Mouse (Mus musculus) urinary bladder, postnatal 25 days (tissue): ENCODE measurements around the gene Dnajc4.

Source experiments
- DNase-seq: peaks from one replicate; pipeline ENCODE4 v3.0.0; 2022; ENCODE audit warnings: low spot score

The Dnajc4 gene

DNA sequence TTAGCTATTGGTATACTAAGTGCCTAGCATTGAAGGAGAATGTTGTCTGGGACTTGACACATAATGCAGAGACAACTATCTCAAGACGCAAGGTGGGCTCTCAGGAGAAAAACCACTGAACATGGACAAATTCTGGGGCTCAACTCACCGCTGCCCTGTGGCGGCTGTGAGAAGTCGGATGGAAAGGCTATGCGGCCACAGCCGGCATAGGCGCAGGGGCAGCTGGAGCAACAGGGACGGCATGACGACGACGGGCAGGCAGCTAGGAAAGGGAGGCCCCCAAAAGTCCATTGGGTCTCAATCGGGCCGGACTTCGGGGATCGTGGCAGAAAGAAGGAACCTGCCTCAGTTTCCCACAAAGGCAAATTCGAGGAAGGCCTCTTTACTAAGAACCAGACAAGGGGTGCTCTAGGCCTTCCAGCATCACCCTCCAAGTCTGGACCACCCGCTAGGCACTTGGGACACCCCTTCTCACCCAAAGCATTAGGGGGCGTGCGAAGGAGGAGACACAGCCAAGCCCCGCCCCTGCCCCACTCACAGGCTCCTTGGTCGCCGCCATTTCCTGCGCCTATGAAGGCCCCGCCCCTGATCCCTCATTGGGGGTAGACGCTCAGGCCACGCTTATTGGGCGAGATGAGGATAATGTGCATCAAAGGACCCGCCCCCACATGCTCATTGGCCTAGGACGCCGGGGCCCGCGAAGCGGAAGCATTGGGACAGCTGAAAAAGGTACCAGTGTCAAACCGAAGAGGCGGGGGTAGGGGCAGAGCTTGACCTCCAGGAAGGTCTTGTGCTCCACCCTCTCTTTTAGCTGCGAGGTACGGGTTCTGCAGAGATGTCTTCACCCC, at the start of gene Dnajc4:
Dnajc4 (minus strand) TSS at position 562 of the 848 bp plus-strand sequence.
- DNase-seq, result peak; percentile 91

DNA sequence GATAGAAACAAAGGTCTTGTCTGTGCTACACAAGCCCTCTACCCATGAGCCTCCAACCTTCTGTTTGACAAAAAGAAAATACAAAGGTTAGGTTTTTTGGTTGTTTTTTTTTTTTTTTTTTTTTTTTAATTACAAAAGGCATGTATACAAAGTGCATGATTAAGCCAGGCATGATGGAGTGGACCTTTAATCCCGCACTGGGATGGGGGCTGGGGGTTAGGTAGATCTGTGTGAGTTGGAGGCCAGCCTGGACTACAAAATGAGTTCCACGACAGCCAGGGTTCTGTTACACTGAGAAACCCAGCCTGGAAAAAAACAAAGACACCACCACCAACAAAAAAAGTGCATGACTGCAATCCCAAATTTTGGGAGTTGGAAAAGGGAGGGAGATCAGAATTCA, 48.8 kb upstream of the Dnajc4 start:
- DNase-seq, result no peak

DNA sequence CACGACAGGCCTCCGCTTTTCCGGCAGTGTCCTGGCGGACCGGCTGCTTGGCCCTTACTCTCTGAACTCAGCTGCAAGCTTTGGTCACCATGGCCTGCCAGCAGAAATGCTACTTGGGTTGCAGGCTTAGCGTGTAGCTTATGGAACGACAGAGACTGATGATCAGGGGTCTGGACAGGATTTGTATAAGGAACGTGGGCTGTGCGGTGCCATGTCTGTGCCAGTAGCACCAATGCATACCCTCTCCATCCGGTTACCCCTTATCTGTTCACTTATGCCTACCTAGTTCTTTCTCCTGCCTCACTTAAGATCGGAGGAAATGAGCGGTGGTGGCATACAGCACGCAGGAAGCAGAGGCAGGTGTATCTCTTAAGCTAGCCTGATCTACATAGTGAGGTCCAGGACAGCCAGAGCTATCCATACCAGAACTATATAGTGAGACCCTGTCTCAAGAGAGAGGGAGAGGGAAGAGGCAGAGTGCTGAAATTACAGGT, 48.3 kb upstream of the Dnajc4 start:
- no peak for DNase-seq

DNA sequence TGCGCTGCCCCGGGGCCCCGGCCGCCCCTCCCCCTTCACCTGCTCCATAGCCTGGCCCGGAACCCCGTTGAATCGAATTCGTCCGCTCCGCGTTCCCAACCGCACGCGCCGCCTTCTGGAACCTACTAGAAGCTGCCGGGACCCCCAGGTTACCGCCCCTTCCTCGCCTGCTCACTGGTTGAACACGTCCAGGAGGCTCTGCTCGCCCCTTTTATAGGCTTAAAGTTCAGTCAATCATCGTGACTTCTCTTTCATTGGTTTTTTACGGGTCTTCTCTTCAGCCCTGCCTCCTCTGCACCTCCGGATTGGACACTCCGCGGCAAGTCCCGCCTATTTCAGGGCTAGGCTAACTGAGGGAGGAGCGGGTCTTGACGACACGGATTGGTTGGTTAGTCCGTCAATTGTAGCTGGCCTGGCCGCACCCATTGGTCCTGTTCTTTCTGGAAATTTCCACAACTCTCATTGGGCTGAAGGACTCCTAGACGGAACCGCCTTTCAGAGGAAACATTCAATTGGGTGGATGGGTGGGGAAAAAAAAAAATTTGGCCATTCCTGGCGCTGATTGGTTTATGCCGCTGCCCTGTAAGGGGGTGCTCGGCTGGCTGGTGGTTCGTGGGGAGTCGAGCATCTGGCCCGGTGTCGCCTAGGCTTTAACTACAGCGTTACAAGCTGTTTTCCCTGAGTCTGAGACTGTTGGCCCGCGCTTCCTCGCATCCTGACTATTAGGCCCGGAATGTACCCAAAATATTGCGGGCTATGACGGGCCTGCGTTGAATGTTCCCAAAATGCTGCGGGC, 47.7 kb upstream of the Dnajc4 start, which contains the start of gene Stip1:
Stip1 (minus strand) TSS at position 127 of the 796 bp plus-strand sequence.
- peak; percentile 94 for DNase-seq

DNA sequence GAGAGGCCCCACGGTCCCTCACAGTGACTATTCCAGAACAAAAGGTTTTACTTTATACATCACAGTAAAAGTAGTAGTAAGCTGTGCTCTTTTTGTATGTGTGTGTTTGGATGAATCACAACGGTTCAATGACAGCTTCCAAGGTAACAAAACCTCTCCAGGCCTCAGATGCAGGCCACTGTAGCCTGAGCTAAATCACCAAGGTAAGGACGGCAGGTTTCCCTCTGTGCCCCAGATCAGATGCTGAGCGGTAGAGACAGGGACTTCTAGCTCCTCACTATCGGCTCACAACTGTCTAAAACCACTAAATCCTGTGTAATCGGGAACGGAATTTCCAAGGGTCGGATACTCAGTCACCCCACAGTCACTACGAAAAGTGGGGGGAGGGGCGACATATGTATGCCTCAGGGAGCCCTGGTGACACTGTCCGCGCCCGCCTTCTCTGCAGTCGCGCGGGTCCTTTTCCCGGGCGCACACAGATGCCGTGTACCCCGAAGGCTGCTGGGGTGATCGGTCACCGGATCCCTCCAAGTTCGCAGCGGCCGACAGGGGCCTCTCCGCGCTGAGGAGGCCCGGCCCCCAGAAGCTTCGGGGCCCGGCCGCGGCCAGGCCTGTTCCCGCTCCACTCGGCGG, 46.8 kb upstream of the Dnajc4 start:
- peak; percentile 53 for DNase-seq

DNA sequence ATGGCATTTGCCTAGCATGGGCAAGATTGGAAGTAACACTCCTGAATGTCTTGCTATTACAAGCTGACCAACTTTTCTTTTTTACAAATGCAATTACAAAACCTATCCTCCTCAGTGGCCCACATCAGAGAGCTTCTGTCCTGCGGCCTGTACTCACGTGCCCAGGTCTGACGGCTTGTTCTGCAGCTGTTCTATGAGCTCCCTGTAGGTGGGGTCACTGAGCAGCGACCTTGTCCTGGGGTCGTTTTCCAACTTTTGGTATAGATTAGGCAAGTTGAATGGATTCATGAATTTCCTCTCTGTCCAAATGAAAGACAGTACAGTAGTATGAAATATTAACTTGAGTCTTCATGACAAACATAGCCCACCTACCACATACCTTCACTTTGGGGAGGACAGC, 41.6 kb upstream of the Dnajc4 start:
- DNase-seq, result no peak

DNA sequence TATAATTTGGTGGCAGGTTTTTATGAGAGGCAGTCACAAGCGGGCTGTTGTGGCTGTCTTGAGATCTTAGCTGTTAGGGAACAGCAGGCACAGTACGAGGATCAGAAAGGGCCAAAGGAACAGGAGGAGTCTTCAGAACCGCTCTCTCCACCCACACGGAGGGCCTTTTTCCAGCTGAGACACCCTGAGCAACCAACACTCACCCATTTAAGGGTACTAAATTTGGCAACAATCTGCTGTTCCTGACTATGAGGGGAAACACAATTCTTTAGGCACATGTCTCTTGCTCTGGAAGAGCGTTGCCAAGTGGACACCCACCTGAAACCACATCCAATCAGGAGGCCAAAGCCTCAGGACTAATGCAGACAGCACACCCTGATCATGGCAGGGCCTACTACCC, 37.2 kb upstream of the Dnajc4 start:
- DNase-seq, result no peak

DNA sequence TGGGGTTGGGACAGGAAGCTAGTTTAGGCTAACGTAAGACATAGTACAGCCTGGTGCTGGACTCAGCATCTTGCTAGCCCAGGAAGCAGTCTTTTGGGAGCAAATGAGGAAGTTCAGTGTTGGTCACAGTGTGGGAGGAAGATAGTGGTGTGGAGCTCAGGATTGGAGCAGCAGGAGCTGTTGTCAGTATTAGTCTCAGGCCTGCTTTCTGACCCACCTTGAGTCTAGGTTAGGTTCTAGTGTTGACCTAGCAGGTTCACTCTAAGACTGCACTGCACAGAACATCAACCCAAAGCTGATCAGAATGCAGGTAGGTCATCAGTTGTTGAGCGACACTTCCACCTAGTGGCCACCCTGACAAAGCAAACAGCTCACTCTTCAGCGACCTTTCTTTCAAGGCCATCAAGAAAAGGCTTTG, 27.9 kb upstream of the Dnajc4 start:
- DNase-seq, result no peak

DNA sequence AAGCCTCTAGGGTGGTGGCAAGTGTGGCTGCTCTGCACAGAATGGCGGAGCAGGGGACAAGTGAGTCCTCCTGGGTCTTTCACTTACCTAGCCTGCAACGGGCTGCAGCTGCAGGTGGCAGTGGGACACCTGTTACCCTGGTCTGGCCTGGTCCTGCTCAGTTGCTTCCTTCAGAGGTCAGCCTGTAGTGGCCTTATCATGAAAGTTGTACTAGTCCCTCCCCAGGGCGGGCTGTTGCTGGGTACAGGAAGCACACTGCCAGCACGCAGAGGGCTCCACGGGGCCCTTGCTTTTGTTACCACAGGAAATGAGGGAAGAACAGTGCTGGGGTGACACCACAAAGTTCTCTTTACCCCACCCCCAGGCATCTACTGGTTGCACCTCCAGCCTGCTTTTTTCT, 26.8 kb upstream of the Dnajc4 start, which contains the start of gene Fermt3:
Fermt3 (minus strand) TSS at position 279 of the 400 bp plus-strand sequence.
- DNase-seq, result no peak

DNA sequence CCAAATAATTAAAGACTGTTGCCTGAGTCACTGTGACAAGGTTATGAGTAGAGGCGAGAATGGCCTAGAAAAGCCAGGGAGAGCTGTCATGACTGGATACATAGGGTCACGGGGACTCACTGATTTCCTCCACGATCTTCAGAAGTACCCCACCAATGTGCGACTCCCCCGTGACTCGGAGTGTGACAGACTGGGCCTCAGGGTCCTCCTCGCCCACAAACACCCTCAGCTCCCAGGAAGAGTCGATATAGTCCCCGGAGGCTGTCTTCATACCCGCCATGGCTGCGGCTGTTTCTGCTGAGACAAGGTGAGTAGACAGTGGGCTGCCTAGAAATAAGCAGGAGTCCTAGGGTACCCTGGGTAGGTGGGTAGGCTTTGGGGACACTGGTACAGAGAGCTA, 26.2 kb upstream of the Dnajc4 start:
- DNase-seq, result no peak

DNA sequence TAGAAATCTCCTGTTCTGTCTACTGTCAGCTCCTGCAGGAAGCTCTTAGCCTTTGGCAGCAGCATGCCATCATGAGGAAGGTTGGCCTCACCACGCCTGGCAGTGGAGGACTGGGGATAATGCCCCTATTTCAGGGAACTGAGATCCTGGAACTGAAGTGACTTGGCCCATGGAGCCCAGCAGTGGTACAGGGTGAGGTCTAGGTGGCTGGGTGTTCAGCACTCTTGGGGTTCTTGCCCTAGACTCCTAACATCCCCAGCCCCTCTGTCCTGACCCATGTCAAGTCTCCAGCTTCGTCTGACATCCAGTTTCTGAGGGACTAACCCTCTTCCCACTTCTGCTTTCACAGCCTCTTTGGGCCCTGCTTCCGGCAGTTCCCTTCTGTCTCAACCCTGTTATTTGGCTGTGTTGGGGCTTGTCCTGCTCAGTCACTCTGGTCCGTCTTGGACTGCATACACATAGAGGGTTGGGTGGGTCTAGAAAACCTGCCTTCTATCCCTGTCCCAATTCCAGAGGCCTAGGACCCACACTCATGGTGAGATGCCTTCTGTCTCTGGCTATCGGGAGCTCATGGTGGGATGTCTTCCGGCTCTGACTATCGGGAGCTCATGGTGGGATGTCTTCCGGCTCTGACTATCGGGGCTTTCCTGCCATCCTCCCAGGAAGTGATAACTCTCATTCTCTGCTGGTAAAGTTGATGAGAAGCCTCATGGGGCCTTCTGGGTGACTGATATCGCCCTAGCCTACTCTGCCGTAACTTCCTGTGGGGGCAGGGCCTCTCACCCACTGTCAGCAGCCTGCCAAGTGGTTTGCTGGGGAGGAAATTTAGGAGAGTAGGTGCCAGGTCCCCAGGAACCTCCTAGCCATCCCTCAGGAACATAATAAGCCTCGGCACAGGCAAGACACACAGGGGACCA, 25.4 kb upstream of the Dnajc4 start:
- no peak for DNase-seq

DNA sequence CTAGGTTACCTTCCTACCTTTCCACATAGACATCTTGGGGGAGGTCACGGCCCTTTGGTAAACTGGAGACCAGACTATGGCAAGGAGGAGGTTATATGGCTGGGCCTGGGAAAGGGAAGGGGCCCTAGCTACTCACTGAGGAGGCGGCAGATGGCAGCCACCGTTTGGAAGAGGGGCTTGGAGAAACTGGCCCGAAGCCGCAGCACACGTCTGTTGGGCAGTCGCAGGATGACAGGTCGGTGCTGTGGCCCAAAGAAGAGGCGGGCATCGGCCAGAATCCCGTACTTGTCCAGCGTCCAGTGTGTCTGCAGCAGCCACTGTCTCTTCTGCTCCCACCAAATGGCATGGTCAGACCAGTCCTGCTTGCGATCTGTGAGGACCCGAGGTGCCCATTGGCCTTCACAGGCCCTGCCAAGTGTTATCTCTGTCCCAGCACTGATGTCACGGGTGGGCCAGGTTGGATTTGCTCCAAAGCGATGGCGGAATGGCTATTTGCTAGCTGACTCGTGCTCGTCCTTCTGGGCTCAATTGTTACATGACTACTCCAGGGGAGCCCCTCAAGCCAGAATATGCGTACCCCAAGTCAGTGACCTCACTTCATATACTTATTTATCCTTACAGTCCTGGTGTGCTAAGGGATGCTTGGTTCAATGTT, 22.2 kb upstream of the Dnajc4 start:
- no peak for DNase-seq

DNA sequence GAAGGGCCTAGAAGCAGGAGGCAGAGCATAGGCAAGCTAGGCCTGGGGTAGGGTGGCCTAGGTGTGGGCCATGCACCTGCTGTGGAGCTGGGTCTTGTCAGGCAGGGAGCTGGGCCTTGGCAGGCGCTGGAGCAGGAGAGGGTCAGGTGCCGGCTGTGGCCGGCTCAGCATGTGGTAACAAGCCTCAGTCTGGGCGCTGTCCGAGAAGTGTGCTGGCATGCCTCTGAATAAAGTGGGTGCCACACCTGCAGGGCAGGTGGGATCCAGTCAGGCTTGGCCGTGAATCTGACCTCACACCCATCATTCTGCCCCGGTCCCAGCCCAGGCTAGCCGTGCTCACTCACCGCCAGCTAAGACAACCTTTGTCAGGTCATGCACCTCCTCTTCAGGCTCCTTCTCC, 21.6 kb upstream of the Dnajc4 start:
- peak; percentile 38 for DNase-seq

DNA sequence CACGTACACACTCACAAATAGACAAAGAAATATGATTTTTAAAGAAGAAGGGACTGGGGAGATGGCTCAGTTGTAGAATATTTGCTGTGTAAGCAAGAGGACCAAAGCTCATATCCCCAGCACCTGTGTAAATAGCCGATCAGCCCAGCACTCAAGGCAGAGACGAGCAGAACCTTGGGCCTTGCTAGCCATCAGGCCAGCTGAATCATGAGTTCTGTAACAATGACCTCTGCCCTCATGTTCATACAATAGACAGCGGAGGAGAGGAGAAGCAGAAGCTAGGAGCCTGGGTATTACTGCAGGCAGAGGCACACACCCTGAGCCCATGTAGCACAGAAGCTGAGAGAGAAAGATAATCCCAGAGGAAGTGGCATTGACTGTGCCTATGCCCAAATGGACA, 20.1 kb upstream of the Dnajc4 start:
- no peak for DNase-seq

DNA sequence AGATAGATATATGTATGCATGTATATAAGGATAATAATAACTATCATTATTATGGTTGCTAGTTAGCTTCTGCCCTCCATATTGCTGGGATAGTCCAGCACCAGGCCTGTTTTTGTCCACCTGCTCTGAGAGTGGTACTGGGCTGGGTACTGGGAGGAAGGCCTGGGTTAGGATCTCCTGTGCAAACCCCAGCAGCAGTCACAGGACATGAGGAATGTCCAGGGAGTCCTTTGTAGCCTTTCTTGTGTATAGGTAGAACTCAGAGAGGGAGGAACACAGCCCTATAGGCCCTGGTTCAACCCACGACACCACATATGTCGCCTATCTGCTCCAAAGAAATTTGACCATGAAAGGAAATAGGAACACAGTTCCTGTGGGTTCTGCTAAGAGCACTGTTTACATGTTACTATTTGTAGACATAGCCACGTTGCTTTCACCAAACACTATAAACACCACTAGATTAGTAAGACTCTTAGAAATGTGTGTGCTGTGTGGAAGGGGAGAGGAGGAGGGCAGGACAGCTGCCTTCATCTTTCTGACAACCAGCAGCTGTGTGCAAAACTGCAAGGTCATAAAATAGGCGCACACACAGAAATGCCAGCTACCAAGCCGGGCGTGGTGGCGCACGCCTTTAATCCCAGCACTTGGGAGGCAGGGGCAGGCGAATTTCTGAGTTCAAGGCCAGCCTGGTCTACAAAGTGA, 14.7 kb upstream of the Dnajc4 start:
- no peak for DNase-seq

DNA sequence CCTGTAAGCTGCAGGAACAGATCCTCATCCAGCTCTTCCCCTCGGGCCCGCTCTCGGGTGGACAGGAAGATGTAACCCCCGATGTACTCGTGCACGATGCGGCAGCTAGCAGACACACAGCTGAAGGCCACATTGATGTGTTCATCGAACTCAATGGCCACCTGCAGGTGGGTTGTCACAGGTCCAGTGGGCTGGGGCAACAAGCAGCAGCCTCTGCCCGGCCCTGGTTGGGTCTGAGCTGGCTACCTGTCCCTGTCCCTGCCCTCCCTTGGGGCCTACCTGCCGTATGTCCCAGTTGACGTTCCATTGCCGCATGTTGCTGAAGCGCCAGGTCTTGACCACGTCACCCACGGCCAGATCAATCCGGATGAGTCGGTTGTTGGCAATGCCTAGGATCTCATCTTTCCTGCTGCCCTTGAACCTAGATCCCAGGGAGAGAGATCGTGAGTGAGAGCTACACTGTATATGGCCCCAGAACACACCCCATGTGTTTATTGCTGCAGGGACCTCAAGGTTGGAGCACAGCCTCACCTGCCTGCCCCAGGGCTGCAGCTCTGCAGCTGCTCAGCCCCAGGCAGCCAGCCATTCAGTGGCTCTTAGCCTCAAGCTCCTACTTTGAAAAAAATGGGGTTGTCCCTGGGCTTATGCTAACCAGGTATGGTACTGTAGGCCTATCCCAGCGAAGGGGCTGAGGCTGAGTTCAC, 7.1 kb upstream of the Dnajc4 start:
- no peak for DNase-seq

DNA sequence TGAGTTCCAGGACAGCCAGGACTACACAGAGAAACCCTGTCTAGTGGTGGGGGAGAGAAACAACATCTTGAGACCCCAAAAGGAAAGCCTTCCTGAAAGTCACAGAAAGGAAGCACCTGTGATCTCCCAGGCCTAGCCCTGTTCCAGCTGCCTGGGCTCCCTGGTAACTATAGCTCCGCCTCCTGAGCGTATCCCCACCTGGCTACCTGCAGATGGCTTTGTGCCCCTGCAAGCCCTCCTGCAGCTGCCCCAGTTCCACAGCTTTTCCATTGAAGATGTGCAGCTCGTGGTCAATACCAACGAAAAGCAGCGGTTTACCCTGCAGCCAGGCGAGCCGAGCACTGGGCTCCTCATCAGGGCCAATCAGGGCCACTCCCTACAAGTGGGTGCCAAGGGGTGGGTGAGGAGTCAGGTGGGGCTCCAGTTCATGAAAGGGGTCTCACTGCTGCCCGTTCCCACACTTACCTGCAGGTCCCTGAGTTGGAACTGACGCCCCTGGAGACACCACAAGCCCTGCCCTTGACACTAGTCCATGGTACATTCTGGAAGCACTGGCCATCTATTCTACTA, 5.4 kb upstream of the Dnajc4 start:
- no peak for DNase-seq

DNA sequence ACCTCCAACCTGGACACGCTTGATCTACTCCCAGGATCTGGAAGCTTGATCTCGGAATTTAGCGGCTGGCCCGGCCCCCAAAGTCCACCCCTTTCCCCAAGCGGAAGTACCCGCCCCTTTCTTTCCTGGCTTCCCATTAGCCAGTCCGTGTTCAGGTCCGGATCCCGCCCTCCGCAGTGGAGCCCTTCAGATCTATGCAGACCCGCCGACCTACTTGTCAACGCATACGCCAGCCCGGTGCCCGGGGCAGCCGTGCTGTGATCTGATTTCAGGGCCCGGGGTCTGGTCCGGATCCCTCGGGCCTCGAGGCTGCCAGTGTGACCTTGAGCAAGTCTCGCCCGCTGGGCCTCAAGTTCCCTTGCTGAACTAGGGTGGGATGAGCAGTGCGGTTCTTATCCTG, 3.6 kb upstream of the Dnajc4 start, which contains the start of the genes Nudt22 and Trpt1:
Nudt22 (minus strand) TSS at position 112 of the 400 bp plus-strand sequence.
Trpt1 (plus strand) TSS at position 126 of the 400 bp plus-strand sequence.
- DNase-seq, result peak; percentile 80
